Mouse (Mus musculus) adrenal gland, adult 18-20 months (tissue): Measurements from ENCODE around the gene Mpg. TPM values are rescaled to one million over a fixed set of nuclear protein-coding genes. Genes with fewer than 3 reads are reported as not detected.

Experiments
- total RNA-seq, 2 experiments: library from RNA; stranded (reverse); gene quantifications; 1 replicate in 1 of 2; 2 replicates in 1 of 2; pipeline ENCODE4 v1.2.3; 2021

Gene Mpg
- total RNA-seq, 2 experiments from 2014 or later, result 17.1 to 20.3 TPM

Other genes with a start within 250 kb of the Mpg start
- 10 to 100 TPM; 32.0 to 51.2 TPM for gene Nsg2, start 226.0 kb upstream of the Mpg start, total RNA-seq
- gene Il9r, start 26.2 kb upstream of the Mpg start, total RNA-seq, result under 1 TPM; 0.10 to 0.32 TPM
- gene Snrnp25, start 21.1 kb upstream of the Mpg start, total RNA-seq, result 10 to 100 TPM; 13.1 to 18.5 TPM
- 10 to 100 TPM; 22.8 to 28.8 TPM for gene Rhbdf1, start 4.2 kb upstream of the Mpg start, total RNA-seq
- gene Nprl3, start 41.2 kb downstream of the Mpg start, total RNA-seq, result 10 to 100 TPM; 52.8 to 64.2 TPM
- not detected for gene Hba-x, start 49.9 kb downstream of the Mpg start, total RNA-seq
- gene Hba-a1, start 57.0 kb downstream of the Mpg start, total RNA-seq, result 1,000 to 10,000 TPM; 1,892 to 5,977 TPM
- not detected for gene Hbq1b, start 60.5 kb downstream of the Mpg start, total RNA-seq
- gene Hba-a2, start 70.0 kb downstream of the Mpg start, total RNA-seq, result 1,000 to 10,000 TPM; 1,371 to 4,495 TPM
- gene Hbq1a, start 73.6 kb downstream of the Mpg start, total RNA-seq, result not detected
- gene Sh3pxd2b, start 121.3 kb downstream of the Mpg start, total RNA-seq, result 10 to 100 TPM in 1 of 2 experiments, 1 to 10 TPM in 1; 9.8 to 11.2 TPM
- 10 to 100 TPM; 13.4 TPM for gene Ubtd2, start 228.9 kb downstream of the Mpg start, total RNA-seq